Mouse (Mus musculus): ENCODE measurements at regions not wholly inside any gene's neighbourhood (a gene's known extent, or its start where the extent isn't known, plus 50 kb on each side); places are given as distances from the start of the nearest gene placed in this dataset.

GRCm38 (mm10) chr1:76911472-76911871, 603.4 kb downstream of the Epha4 start:
- no peak overlapping the region for H3K4me2 ChIP-seq (replicated peaks; ENCODE audit: low read depth)
- no peak overlapping the region for H3K9ac ChIP-seq (ENCODE audit: low read depth, low read length)
- H3K36me3 ChIP-seq (ENCODE audit: control insufficient read depth, insufficient read depth) = no peaks in the 10 kb centered on the region
- 93% methylated on average over 3 of the region's 3 CpGs for WGBS
- H3K4me3 ChIP-seq (ENCODE audit: low read depth, low read length) = no peak overlapping the region
- no peak for ATAC-seq
- no peak overlapping the region for H3K27ac ChIP-seq (ENCODE audit: low read depth, low read length)
- H3K27me3 ChIP-seq (replicated peaks; ENCODE audit: control insufficient read depth, insufficient read depth, low read length) = no peaks in the 10 kb centered on the region
- H3K9me3 ChIP-seq (ENCODE audit: control insufficient read depth) = no peaks in the 10 kb centered on the region
- no peaks in the 10 kb centered on the region for H3K4me1 ChIP-seq (replicated peaks; ENCODE audit: control insufficient read depth, insufficient read depth, low read length)
- no peak for TF ChIP-seq CTCF (IDR thresholded peaks at IDR 0.05; ENCODE audit: low read depth)

- Histone ChIP-seq H3K4me1 (replicated peaks; ENCODE audit: control insufficient read depth, insufficient read depth, low read length) (no peaks in the 10 kb centered on the region), H3K27ac (ENCODE audit: low read depth, low read length) (no peak overlapping the region), H3K4me3 (ENCODE audit: low read depth, low read length) (no peak overlapping the region), H3K4me2 (replicated peaks; ENCODE audit: low read depth) (no peak overlapping the region), H3K27me3 (replicated peaks; ENCODE audit: control insufficient read depth, insufficient read depth, low read length) (no peaks in the 10 kb centered on the region), H3K9ac (ENCODE audit: low read depth, low read length) (no peak overlapping the region), H3K36me3 (ENCODE audit: control insufficient read depth, insufficient read depth) (no peaks in the 10 kb centered on the region), H3K9me3 (ENCODE audit: control insufficient read depth) (no peaks in the 10 kb centered on the region)
- no peak for TF ChIP-seq CTCF (IDR thresholded peaks at IDR 0.05; ENCODE audit: low read depth)
- 16% methylated on average over 2 of the region's 2 CpGs for WGBS
- no peak for ATAC-seq
Measured at GRCm38 (mm10) chr1:76919541-76919940, 595.3 kb downstream of the Epha4 start.

GRCm38 (mm10) chr1:76920634-76921033, 594.3 kb downstream of the Epha4 start:
- no peaks in the 10 kb centered on the region for H3K27me3 ChIP-seq (replicated peaks; ENCODE audit: control insufficient read depth, insufficient read depth, low read length)
- H3K27ac ChIP-seq (ENCODE audit: low read depth, low read length) = no peak overlapping the region
- ATAC-seq = no peak
- no peak overlapping the region for H3K4me3 ChIP-seq (ENCODE audit: low read depth, low read length)
- no peaks in the 10 kb centered on the region for H3K9me3 ChIP-seq (ENCODE audit: control insufficient read depth)
- H3K9ac ChIP-seq (ENCODE audit: low read depth, low read length) = no peak overlapping the region
- H3K36me3 ChIP-seq (ENCODE audit: control insufficient read depth, insufficient read depth) = no peaks in the 10 kb centered on the region
- no peak overlapping the region for H3K4me2 ChIP-seq (replicated peaks; ENCODE audit: low read depth)
- no peaks in the 10 kb centered on the region for H3K4me1 ChIP-seq (replicated peaks; ENCODE audit: control insufficient read depth, insufficient read depth, low read length)
- TF ChIP-seq CTCF (IDR thresholded peaks at IDR 0.05; ENCODE audit: low read depth) = 0 out of 2 replicates have a peak, but pooled peaks have one; percentile 20

GRCm38 (mm10) chr1:76927041-76927440, 587.8 kb downstream of the Epha4 start:
- no peak overlapping the region for H3K4me3 ChIP-seq (ENCODE audit: low read depth, low read length)
- H3K9me3 ChIP-seq (ENCODE audit: control insufficient read depth) = no peaks in the 10 kb centered on the region
- no peaks in the 10 kb centered on the region for H3K27me3 ChIP-seq (replicated peaks; ENCODE audit: control insufficient read depth, insufficient read depth, low read length)
- H3K36me3 ChIP-seq (ENCODE audit: control insufficient read depth, insufficient read depth) = no peaks in the 10 kb centered on the region
- no peak overlapping the region for H3K9ac ChIP-seq (ENCODE audit: low read depth, low read length)
- no peaks in the 10 kb centered on the region for H3K4me1 ChIP-seq (replicated peaks; ENCODE audit: control insufficient read depth, insufficient read depth, low read length)
- no peak for ATAC-seq
- WGBS = 79% methylated on average over 5 of the region's 5 CpGs
- H3K4me2 ChIP-seq (replicated peaks; ENCODE audit: low read depth) = no peak overlapping the region
- no peak for TF ChIP-seq CTCF (IDR thresholded peaks at IDR 0.05; ENCODE audit: low read depth)
- no peak overlapping the region for H3K27ac ChIP-seq (ENCODE audit: low read depth, low read length)

- Histone ChIP-seq H3K27me3 (replicated peaks; ENCODE audit: control insufficient read depth, insufficient read depth, low read length) (no peaks in the 10 kb centered on the region), H3K4me2 (replicated peaks; ENCODE audit: low read depth) (no peak overlapping the region), H3K9me3 (ENCODE audit: control insufficient read depth) (no peaks in the 10 kb centered on the region), H3K9ac (ENCODE audit: low read depth, low read length) (no peak overlapping the region), H3K4me1 (replicated peaks; ENCODE audit: control insufficient read depth, insufficient read depth, low read length) (no peaks in the 10 kb centered on the region), H3K4me3 (ENCODE audit: low read depth, low read length) (no peak overlapping the region), H3K36me3 (ENCODE audit: control insufficient read depth, insufficient read depth) (no peaks in the 10 kb centered on the region), H3K27ac (ENCODE audit: low read depth, low read length) (no peak overlapping the region)
- no peak for TF ChIP-seq CTCF (IDR thresholded peaks at IDR 0.05; ENCODE audit: low read depth)
- WGBS = 90% methylated on average over 2 of the region's 2 CpGs
- no peak for ATAC-seq
Measured at GRCm38 (mm10) chr1:76928035-76928434, 586.9 kb downstream of the Epha4 start.

GRCm38 (mm10) chr1:76933460-76933859, 581.4 kb downstream of the Epha4 start:
- Histone ChIP-seq H3K9me3 (ENCODE audit: control insufficient read depth) (no peaks in the 10 kb centered on the region), H3K4me3 (ENCODE audit: low read depth, low read length) (no peak overlapping the region), H3K36me3 (ENCODE audit: control insufficient read depth, insufficient read depth) (no peaks in the 10 kb centered on the region), H3K4me2 (replicated peaks; ENCODE audit: low read depth) (no peak overlapping the region), H3K27ac (ENCODE audit: low read depth, low read length) (no peak overlapping the region), H3K9ac (ENCODE audit: low read depth, low read length) (no peak overlapping the region), H3K27me3 (replicated peaks; ENCODE audit: control insufficient read depth, insufficient read depth, low read length) (no peaks in the 10 kb centered on the region), H3K4me1 (replicated peaks; ENCODE audit: control insufficient read depth, insufficient read depth, low read length) (no peaks in the 10 kb centered on the region)
- TF ChIP-seq CTCF (IDR thresholded peaks at IDR 0.05; ENCODE audit: low read depth) = no peak
- WGBS = 71% methylated on average over 4 of the region's 4 CpGs
- ATAC-seq = no peak

- no peak for ATAC-seq
- no peak overlapping the region for H3K4me2 ChIP-seq (replicated peaks; ENCODE audit: low read depth)
- no peak overlapping the region for H3K9ac ChIP-seq (ENCODE audit: low read depth, low read length)
- H3K27me3 ChIP-seq (replicated peaks; ENCODE audit: control insufficient read depth, insufficient read depth, low read length) = no peaks in the 10 kb centered on the region
- no peaks in the 10 kb centered on the region for H3K9me3 ChIP-seq (ENCODE audit: control insufficient read depth)
- TF ChIP-seq CTCF (IDR thresholded peaks at IDR 0.05; ENCODE audit: low read depth) = no peak
- H3K4me3 ChIP-seq (ENCODE audit: low read depth, low read length) = no peak overlapping the region
- H3K27ac ChIP-seq (ENCODE audit: low read depth, low read length) = no peak overlapping the region
- H3K4me1 ChIP-seq (replicated peaks; ENCODE audit: control insufficient read depth, insufficient read depth, low read length) = no peaks in the 10 kb centered on the region
- H3K36me3 ChIP-seq (ENCODE audit: control insufficient read depth, insufficient read depth) = no peaks in the 10 kb centered on the region
- 6% methylated on average over 3 of the region's 3 CpGs for WGBS
Measured at GRCm38 (mm10) chr1:76942730-76943129, 572.2 kb downstream of the Epha4 start.
